Mouse (Mus musculus) embryo, embryonic 10.5 days (tissue): ENCODE data around the gene Ttll8.

Experiments used
- DNase-seq: peaks from one replicate; pipeline ENCODE4 v3.0.0-alpha.2; 2015; ENCODE audit warnings: low spot score

Gene Ttll8

GRCm38 (mm10) chr15:88859206-88859970 lies 94.8 kb downstream of the Ttll8 start:
- no peak for DNase-seq

- no peak for DNase-seq
Measured at GRCm38 (mm10) chr15:88858707-88859106, 95.5 kb downstream of the Ttll8 start.

DNA sequence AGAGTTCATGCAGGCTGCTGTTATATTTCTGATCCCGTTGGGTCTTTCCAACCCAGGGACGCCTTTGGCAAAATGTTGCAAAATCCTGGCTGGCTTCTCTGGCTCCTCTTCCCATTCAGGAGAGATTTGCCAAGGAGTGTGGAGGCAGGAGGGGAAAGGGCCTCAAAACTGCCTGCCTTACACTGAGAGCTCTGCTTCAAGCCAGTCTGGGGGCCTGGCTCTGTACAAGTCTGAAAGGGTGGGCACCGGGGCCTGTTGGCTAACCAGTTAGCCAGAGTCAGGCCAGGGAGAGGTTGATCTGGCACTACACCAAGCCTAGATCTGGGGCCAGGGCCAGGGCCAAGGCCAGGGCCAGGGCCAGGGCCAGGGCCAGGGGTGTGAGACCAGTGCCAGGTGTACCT lies 96.1 kb downstream of the Ttll8 start:
- DNase-seq, result no peak

- no peak for DNase-seq
Measured at GRCm38 (mm10) chr15:88857361-88857760, 96.9 kb downstream of the Ttll8 start.

GRCm38 (mm10) chr15:88856613-88857012 lies 97.6 kb downstream of the Ttll8 start:
- DNase-seq, result no peak

DNA sequence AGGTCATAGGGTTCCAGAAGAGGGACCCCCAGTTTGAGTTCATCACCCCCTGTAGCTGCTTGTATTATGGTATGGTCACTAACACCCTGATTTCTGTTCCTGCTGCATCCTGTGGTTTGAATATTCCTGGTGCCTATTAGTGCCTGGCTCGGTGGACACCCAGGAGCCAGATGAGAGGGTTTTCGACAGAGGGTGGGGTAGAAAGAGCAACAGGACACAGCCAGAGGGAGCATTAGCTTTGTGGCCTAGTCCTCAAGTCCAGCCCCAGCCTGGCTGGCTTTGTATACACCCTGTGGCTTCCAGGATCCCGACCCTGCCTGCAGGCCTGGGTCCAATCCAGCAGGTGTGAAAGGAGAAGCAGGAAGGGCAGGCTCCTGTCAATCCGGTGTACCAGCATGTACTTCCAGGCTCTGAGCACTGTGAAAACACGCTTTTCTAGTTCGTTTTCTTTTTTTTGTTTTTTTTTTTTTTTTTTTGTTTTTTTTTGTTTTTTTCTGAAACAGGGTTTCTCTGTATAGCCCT lies 98.3 kb downstream of the Ttll8 start:
- no peak for DNase-seq

- no peak for DNase-seq
Measured at GRCm38 (mm10) chr15:88854969-88855830, 99.0 kb downstream of the Ttll8 start.

DNA sequence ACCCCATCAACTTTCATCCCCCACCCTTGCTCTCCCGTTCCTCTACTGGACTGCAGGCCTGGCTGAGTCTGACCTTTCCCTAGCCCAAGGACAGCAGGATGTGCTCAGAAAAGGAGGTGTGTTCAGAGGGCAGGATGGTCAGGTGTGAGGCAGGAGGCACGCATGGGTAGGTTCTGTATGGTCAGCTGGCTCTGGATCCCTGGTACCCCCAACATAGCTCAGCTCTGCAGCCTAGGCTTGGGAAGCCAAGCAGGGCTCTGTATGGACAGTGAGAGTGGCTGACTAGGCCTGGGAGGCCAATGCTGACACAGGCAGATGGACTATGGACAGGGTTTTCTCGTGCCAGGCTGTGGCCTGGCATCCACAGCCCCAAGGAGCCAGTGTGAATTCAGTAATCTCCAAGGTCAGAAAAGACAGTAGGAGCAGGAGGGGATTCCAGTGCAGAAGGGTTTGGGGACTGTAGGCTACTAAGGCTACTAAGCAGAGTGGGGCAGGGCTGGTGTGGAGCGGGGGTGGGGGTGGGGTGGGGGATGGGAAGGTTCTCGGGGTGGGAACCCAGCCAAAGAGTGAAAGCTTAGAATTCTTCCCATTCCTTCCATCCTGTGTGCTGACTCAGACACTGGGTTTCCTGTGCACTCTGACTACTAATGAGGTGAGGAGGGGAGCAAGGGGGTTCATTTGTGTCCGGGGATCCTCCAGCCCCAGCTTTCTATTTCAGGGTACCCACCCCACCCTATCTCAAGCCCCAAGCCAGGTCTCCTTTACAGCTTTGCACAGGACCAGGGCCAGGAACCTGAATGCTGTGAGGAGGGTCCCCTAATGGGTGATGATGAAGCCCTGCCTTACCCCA lies 99.9 kb downstream of the Ttll8 start:
- no peak for DNase-seq

DNA sequence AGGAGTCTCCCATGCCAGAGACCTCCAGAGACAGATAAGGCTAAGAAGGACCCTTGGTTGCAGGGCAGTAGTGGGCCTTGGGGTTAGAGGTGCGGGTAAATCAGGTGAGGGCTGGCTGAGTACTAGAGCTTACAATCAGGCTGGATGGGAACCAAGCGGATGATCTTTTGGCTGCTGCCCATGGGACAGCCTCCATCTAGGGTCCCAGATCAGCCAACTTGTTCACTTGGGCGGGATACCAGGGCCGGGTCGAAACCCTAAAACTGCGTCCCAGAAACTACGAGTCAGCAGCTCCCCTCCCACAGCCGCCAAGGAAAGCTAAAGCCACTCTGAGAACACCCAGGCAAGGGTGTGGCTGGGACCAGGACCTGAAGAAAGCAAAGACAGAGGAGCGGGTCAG lies 101.1 kb downstream of the Ttll8 start:
- DNase-seq, result no peak

DNA sequence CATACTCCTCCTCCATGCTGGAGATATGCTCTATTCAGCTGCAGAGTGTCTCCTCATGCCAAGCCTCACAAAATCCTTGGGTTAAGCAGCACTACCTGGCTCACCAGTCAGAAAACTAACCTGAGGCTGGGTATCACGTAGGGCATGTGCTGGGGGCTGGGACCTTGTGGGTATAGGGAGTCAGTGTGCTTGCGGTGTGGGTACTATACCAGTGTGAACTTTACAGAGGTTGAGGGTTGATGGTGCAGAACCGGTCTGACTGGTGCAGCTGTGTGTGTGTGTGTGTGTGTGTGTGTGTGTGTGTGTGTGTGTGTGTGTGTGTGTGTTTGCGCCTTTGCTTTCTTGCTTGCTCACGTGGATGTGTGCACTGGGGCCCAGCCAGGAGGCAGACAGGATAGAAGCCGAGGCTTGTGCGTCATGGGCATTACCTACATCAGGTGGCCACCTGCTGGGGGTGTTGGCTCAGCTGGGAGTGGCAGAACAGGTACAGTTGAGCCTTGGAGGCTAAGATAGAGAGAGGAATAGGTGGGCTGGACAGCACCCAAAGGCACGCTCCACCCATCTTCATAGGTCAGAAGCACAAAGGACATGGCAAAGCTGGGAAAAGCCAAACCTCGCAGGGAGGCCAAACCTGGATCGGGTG lies 102.6 kb downstream of the Ttll8 start:
- DNase-seq, result no peak

DNA sequence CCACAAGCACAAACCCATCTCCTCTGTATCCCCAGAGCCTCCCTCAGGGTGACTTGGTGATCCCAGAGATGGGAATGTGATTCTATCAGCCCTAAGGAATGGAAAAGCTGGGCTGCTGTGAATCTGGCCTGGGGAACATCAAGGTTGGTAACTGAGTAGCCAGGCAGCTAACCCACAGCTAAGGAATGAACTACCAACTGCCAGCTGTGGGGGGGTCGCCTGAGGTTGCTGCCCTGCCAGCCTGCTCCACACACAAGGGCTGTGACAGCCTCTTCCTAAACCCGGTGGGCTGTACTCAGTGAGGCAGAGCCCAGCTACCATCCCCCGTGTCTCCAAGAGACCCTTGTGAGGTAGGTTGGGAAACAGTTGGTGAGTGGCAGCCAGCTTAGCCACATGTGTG lies 103.1 kb downstream of the Ttll8 start:
- DNase-seq, result no peak

DNA sequence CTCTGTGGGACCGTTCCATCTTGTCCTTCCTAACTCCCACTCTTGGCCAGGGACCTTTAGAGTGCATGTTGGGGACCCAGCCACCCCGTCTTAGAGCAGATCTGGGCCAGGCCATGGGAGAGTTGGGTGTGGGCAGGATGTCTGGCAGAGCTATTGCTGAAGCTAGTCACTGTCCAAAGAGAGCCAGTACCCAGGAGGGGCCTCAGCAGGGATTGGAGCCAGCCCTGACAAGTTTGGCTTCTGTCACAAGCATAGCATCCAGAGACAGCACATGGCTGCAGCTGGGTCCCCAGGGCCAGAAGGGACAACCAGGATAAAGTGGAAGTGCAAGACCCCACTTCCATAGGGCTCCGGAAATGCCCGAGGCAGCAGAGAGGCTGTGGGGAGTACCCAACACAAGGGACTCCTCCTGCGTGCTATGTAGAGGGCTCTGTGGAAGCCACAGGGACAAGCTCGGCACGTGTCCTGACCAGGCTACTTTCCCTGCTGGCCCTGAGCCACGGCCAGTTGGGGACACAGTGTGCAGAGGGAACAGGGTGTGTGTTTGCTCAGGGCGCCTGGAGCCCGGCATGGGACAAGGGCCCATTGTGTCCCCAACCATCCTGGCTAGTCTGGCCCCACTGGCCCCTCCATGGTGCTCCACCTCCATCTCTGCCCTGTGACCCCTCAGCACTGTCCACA lies 103.9 kb downstream of the Ttll8 start:
- no peak for DNase-seq

DNA sequence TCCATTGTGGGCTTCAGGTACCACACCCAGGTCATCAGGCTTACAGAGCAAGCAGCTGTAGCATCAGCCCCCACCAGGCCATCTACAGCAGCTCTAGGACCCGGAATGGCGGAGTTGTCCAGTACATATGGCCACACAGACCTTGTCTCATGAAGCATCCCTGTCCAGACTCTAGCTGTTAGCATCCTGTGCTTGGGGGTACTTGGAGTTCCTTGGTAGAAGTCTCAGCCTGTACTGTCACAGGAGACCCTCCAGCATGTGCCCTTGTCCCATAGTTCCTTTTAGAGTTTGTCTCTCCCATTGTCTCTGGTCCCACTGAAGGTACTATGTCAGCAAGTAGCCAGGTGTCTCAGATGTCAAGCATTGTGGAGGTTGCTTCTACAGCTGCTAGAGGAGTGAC lies 104.6 kb downstream of the Ttll8 start:
- no peak for DNase-seq

DNA sequence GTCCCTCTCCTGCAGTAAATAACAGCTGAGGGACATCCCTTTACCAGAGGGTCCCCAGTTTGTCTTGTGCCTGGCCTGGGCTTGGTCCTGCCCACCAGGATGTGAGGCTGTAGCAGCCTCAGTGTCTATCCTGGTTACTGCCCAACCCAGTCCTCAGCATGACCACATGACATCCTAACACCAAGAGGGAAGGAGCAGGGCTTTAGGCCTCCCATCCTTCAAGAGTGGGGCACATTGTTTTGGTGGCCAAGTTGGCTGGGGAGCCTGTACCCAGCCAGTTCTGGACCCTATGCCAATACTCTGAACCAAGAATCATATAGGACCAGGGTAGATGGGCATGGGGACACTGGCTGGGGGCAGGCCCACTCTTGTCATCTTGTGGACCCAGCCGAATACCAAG lies 105.6 kb downstream of the Ttll8 start:
- DNase-seq, result no peak

GRCm38 (mm10) chr15:88844966-88845365 lies 109.3 kb downstream of the Ttll8 start:
- no peak for DNase-seq

DNA sequence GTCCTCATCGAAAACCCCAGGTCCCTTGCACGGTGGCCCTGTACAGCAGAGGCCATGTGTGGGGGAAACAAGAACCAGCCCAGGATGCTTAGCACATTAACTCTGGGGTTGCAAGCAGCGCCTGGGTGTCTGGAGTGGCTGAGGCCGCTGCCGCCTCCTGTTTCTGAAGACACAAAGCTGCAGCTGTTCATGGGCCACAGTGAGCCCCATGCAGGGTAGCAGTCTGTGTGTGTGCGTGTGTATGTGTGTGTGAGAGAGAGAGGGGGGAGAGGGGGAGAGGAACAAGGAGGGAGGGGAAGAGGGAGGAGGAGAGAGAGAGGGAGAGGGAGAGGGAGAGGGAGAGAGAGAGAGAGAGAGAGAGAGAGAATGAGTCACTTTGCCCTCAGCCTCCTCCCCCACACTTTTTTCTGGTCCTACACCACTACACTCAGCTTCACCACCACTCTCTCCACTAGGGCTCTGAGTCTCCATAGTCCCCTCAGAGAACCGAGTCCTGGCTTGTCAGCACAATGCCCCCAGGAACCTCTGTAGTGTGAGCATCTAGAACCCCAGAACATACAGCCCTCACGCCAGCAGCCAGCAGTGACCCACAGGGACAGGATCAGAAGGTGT lies 110.6 kb downstream of the Ttll8 start:
- DNase-seq, result peak; percentile 39

- no peak for DNase-seq
Measured at GRCm38 (mm10) chr15:88842300-88842673, 111.9 kb downstream of the Ttll8 start.

- DNase-seq, result no peak
Measured at GRCm38 (mm10) chr15:88841580-88842299, 112.5 kb downstream of the Ttll8 start.

DNA sequence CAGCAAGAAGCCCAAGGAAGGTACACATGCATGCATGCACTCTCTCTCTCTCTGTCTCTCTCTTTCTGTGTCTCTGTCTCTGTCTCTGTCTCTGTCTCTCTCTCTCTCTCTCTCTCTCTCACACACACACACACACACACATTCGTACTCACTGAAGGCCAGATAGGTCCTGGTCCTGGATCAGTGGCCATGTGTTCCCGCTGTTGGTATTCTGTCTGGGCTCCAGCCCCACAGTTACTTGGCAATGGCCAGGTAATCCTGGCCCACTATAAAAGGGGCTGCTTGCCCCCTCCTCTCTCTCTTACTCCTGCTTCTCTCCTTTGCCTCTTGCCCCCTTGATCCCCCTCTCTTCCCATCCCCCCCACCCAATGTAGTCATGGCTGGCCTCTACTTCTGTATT lies 113.1 kb downstream of the Ttll8 start:
- DNase-seq, result no peak
